Mouse (Mus musculus): ENCODE results near the gene Pnpla3. TPM values are rescaled to one million over a fixed set of nuclear protein-coding genes. Genes with fewer than 3 reads are reported as not detected.
"Not testable (repeated sequence)": the region's sequence is repeated elsewhere in the genome, so short reads cannot be mapped to it uniquely, and the experiment has no call there.

The Pnpla3 gene
- 10 to 100 TPM; 10.7 to 11.3 TPM for total RNA-seq (2021)

DNA sequence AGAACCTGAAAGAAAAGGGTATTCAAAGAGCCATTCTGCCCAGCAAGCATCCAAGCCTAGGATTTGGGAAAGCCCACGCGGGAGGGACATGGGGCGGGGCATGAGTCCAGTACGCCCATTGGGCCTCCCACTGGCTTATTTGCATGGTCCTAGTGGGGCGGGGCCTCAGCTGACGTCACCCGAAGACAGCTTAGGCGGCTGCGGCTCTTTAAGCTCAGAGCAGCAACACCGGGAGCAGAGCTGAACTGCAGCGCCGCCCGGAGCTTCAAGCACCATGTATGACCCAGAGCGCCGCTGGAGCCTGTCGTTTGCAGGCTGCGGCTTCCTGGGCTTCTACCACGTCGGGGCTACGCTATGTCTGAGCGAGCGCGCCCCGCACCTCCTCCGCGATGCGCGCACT lies at the start of gene Pnpla3:
Gene Pnpla3 (plus strand): TSS at position 238 of the 400 bp plus-strand sequence.
- intact Hi-C loops (cut with DNase I) = loop anchor here (5.0 kb wide), 3 partner anchors 40 to 90 kb away; partner anchors contain the start of gene Sult4a1

GRCm38 (mm10) chr15:84120612-84121011 lies 47.0 kb upstream of the Pnpla3 start:
- intact Hi-C loops (cut with DNase I) = no loop called here
- no peak for DNase-seq (ENCODE audit: low spot score in 2 of 2)

More for the DNA sequence above, at the start of gene Pnpla3:
- DNase-seq (ENCODE audit: low spot score in 2 of 2) = peak; percentile 95

DNA sequence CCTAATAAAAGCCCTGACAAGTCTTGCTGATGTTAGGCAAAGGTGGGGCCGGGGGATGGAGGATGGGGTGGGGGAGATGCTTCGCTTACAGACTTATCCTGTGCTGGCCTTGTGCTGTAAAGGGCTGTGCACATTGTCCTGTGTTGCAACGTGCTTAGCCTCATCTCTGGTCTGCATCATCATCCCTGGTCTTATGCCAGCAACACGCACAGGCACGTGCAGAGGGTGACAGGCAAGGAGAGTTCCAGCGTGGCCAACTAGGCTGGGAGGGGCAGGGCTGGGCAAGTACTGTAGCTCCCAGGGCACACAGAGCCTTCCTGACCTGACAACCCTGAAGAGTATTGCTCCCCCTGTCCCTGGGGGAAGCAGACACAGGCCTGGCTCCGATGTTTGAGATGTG lies 46.6 kb upstream of the Pnpla3 start:
- intact Hi-C loops (cut with DNase I) = no loop called here
- no peak for DNase-seq (ENCODE audit: low spot score in 2 of 2)

- intact Hi-C loops (cut with DNase I) = no loop called here
- no peak for DNase-seq (ENCODE audit: low spot score in 2 of 2)
These were observed 44.6 kb upstream of the Pnpla3 start, which contains the start of gene Pnpla5 for GRCm38 (mm10) chr15:84123075-84123474. Pnpla5 (minus strand) TSS chr15:84123175.

DNA sequence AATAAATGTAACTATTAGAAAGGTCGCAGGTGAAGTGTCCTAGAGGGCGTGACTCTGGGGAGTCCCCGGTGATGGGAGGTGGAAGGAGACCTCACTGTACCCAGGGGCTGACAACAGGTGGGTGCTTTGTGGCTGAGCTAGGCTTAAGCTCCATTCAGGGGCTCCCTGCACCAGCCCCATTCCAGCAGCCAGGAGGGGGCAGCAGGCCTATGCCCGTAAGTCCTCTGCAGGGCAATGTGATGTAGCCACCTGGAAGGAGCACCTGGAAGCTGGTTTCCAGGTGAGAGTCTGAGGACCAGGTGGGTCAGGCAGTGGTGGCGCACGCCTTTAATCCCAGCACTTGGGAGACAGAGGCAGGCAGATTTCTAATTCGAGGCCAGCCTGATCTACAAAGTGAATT lies 43.6 kb upstream of the Pnpla3 start:
- intact Hi-C loops (cut with DNase I) = no loop called here
- no peak for DNase-seq (ENCODE audit: low spot score in 2 of 2)

- no peak for DNase-seq (ENCODE audit: low spot score in 2 of 2)
- intact Hi-C loops (cut with DNase I) = loop anchor here (5.0 kb wide), 1 partner anchor 41 kb away; the partner anchor contains the start of gene Pnpla3
These were observed 41.2 kb upstream of the Pnpla3 start for GRCm38 (mm10) chr15:84126447-84126846.

DNA sequence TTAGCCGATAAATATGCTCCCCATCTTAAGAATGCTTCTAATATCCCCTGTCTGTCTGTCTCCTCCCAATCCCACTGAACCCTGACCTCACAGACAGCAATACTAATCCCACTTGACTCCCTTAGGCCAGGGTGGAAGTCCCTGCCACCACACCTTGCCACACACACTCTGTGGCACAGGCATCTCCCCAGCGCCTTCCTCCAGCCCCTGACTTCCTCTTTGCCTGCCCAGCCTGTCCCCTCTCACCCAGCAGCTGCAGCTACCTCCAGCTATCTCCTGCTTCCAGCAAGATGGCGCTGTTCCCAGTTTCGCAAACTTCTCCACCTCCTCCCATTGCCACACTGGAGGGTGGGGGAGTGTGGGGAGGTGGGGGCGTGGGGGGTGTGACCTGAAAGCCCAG lies 40.8 kb upstream of the Pnpla3 start:
- no peak for DNase-seq (ENCODE audit: low spot score in 2 of 2)
- intact Hi-C loops (cut with DNase I) = loop anchor here (5.0 kb wide), 1 partner anchor 40 kb away; the partner anchor contains the start of gene Pnpla3

DNA sequence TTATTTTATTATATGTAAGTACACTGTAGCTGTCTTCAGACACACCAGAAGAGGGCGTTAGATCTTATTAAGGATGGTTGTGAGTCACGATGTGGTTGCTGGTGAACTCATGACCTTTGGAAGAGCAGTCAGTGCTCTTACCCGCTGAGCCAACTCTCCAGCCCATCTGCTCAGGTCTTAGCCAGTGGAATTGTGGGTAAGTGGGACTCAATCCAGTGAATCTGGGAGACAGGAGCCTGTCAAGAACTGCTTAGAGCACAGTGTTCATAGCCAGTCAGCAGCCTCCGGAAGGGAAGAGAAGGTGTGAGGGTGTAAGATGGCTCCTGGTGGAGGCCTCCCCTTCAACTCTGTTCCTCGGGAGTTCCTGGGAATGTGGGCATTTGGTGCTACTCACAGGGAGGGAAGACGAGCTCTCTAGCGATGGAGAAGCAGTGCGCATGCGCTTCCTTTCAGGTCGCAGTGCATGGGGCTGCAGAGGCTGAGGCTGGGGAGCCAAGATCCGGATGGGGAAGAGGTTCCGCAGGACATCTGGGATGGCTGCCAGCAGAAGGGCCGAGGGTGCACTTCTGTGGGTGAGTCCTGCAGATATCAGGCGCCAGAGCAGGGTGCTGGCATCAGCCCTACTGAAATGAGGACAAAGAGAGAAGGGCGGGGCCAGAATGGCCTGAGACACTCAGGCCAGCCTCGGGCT lies 36.4 kb upstream of the Pnpla3 start:
- intact Hi-C loops (cut with DNase I) = no loop called here
- no peak for DNase-seq (ENCODE audit: low spot score in 2 of 2)

GRCm38 (mm10) chr15:84131971-84132370 lies 35.7 kb upstream of the Pnpla3 start:
- intact Hi-C loops (cut with DNase I) = no loop called here

GRCm38 (mm10) chr15:84133440-84133839 lies 34.2 kb upstream of the Pnpla3 start:
- no peak for DNase-seq (ENCODE audit: low spot score in 2 of 2)
- intact Hi-C loops (cut with DNase I) = no loop called here

More at GRCm38 (mm10) chr15:84131971-84132370, 35.7 kb upstream of the Pnpla3 start:
- no peak for DNase-seq (ENCODE audit: low spot score in 2 of 2)

GRCm38 (mm10) chr15:84135472-84135871 lies 32.2 kb upstream of the Pnpla3 start:
- no peak for DNase-seq (ENCODE audit: low spot score in 2 of 2)
- intact Hi-C loops (cut with DNase I) = no loop called here

DNA sequence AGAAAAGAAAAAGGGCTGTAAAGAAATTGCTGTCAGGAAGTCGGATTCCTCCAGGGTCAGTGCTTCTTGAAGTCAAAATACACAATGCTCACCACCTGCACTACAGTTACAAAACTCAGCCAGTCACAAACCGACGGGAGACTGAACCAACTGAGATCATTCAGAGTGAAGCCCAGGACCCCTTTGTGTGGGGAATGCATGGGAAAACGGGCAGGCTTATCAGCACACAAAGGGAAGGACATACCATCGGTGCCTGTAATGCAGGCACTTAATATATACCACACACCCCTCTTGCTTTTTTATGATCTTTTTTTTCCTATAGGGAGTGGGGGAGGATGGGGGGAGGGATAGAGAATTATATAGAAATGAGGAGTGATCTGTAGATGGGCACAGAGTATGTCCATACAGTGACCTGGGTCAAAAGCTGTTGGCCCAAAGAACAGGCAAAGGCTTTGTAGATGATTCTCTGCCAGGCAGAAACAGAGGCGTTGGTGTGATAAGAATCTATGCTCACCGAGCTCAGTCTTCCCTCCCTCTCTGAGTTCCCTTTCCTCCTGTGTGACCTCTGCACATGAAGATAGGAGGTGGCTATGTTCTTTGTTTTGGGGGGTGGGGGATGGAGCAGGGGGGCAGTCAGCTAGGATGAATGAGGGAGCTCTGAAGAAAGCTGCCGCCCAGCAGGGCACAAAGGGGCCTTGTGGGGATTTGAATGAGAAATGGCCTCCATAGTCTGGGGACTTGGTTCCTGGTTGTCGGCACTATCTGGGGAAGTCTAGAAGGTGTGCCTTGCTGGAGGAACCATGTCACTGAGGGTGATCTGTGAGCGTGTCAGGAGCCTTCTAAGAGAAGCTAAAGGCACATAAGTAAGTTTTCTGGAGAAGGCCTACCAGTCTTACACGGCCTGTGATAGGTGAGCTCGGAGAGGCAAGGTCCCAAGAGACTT lies 30.9 kb upstream of the Pnpla3 start:
- intact Hi-C loops (cut with DNase I) = no loop called here
- DNase-seq (ENCODE audit: low spot score in 2 of 2) = no peak

DNA sequence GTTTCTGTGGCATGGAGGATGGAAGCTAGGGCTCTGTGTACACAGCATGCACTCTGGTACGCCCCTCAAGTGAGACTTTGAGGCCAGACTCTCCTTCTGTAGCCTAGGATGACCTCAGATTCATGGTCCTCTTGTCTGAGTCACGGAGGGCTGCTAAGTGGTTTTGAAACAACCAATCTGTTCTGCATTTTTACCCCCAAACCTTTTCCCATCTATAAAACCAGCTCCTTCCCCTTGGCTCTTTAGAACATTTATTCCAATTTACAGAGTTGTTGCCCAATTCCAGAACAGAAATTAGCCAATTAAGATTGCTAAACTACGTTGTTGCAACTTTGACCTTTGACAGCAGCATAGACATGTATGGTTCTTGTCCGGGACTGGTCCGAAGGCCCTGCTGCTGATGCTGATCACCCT lies 28.0 kb upstream of the Pnpla3 start:
- no peak for DNase-seq (ENCODE audit: low spot score in 2 of 2)
- intact Hi-C loops (cut with DNase I) = no loop called here

GRCm38 (mm10) chr15:84140109-84140508 lies 27.5 kb upstream of the Pnpla3 start:
- no peak for DNase-seq (ENCODE audit: low spot score in 2 of 2)
- intact Hi-C loops (cut with DNase I) = no loop called here

- no peak for DNase-seq (ENCODE audit: low spot score in 2 of 2)
- intact Hi-C loops (cut with DNase I) = no loop called here
These were observed 26.7 kb upstream of the Pnpla3 start for GRCm38 (mm10) chr15:84140929-84141328.

GRCm38 (mm10) chr15:84156158-84156557 lies 11.5 kb upstream of the Pnpla3 start:
- intact Hi-C loops (cut with DNase I) = no loop called here
- DNase-seq (ENCODE audit: low spot score in 2 of 2) = no peak

- intact Hi-C loops (cut with DNase I); DNase-seq (ENCODE audit: low spot score in 2 of 2): not testable (repeated sequence)
These were observed 10.1 kb upstream of the Pnpla3 start for GRCm38 (mm10) chr15:84157530-84157929.

DNA sequence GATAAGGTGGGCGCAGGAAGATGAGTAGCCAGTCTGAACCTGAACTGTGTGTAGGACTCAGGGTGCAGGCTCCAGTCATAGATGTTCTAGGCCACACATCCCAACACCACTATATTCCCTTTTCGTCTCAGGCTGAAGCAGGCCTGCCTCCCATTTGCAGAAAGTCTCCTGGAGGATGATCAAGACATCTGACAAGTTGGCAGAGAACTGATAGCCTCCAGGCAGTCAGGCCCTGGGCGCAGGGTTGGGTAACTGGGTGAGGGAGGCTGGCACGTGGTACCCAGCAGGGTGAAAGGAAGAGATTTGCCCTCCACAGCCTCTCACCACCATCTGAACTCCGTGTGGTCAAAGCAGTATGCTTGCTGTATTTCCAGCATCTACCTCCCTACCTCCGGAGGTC lies 5.8 kb upstream of the Pnpla3 start:
- intact Hi-C loops (cut with DNase I) = no loop called here
- no peak for DNase-seq (ENCODE audit: low spot score in 2 of 2)

- intact Hi-C loops (cut with DNase I) = loop anchor here (5.0 kb wide), 3 partner anchors 40 to 90 kb away; partner anchors contain the start of gene Sult4a1
- no peak for DNase-seq (ENCODE audit: low spot score in 2 of 2)
These were observed 819 bp upstream of the Pnpla3 start for GRCm38 (mm10) chr15:84166818-84167217.

All from left cerebral cortex, postnatal 36 days (tissue).